Mouse (Mus musculus) E14TG2a.4 (cell line): ENCODE measurements around the gene Epb41.

Experiments
- H3K27me3 ChIP-seq: 2 replicates; pipeline ENCODE4 v1.6.1; 2014; ENCODE audit warnings: low read length, control low read depth; ENCODE audit not compliant: insufficient read depth
- H3K36me3 ChIP-seq: 2 replicates; pipeline ENCODE4 v1.6.1; 2014; ENCODE audit warnings: low read length, control low read depth; ENCODE audit not compliant: insufficient read depth
- H3K4me1 ChIP-seq: replicated peaks from 2 replicates; pipeline ENCODE4 v1.6.1; 2014; ENCODE audit warnings: low read depth, low read length, control low read depth
- H3K4me3 ChIP-seq: replicated peaks from 2 replicates; pipeline ENCODE4 v1.5.1; 2014; ENCODE audit warnings: mild to moderate bottlenecking, low read length
- H3K9me3 ChIP-seq: 2 replicates; pipeline ENCODE4 v1.6.1; 2014; ENCODE audit warnings: low read length, control low read depth
- CTCF ChIP-seq: conservative IDR thresholded peaks from 2 replicates; pipeline ENCODE4 v1.5.1; 2014; ENCODE audit warnings: low read length
- NANOG ChIP-seq: IDR thresholded peaks from 2 replicates; pipeline ENCODE4 v1.6.1; 2014; ENCODE audit warnings: borderline replicate concordance, low read length, mixed read lengths
- POU5F1 ChIP-seq: IDR thresholded peaks from 2 replicates; pipeline ENCODE4 v1.6.1; 2014; ENCODE audit warnings: low read length, borderline replicate concordance

Epb41 gene

GRCm38 (mm10) chr4:131914046-131914643, 161.0 kb downstream of the Epb41 start:
- TF ChIP-seq POU5F1 (no peak), NANOG (no peak), CTCF (no peak)
- no peaks in the 10 kb centered on the region for H3K9me3 ChIP-seq
- H3K4me1 ChIP-seq, result peaks cover 68% of the 10 kb centered on the region
- H3K27me3 ChIP-seq, result peaks cover 61% of the 10 kb centered on the region
- no peak overlapping the region for H3K4me3 ChIP-seq
- H3K36me3 ChIP-seq, result no peaks in the 10 kb centered on the region

GRCm38 (mm10) chr4:131913526-131913925, 161.6 kb downstream of the Epb41 start:
- H3K27me3 ChIP-seq, result peaks cover 56% of the 10 kb centered on the region
- H3K4me3 ChIP-seq, result no peak overlapping the region
- peaks cover 1% of the 10 kb centered on the region; the same call in 1 of the 2 replicates for H3K9me3 ChIP-seq
- no peak for TF ChIP-seq NANOG
- TF ChIP-seq CTCF, result no peak
- TF ChIP-seq POU5F1, result no peak
- H3K36me3 ChIP-seq, result no peaks in the 10 kb centered on the region
- peaks cover 62% of the 10 kb centered on the region for H3K4me1 ChIP-seq

GRCm38 (mm10) chr4:131911521-131911920, 163.6 kb downstream of the Epb41 start:
- Histone ChIP-seq H3K9me3 (peaks cover 6% of the 10 kb centered on the region; the same call in 1 of the 2 replicates), H3K4me1 (peaks cover 44% of the 10 kb centered on the region)
- TF ChIP-seq NANOG (no peak), CTCF (no peak), POU5F1 (no peak)

GRCm38 (mm10) chr4:131910237-131910994, 164.7 kb downstream of the Epb41 start:
- Histone ChIP-seq H3K4me1 (peaks cover 36% of the 10 kb centered on the region), H3K4me3 (peak overlapping the region; percentile 17; the same call in 1 of the 2 replicates), H3K9me3 (peaks cover 6% of the 10 kb centered on the region; the same call in 1 of the 2 replicates), H3K27me3 (peaks cover 28% of the 10 kb centered on the region), H3K36me3 (peaks cover 2% of the 10 kb centered on the region; the same call in 1 of the 2 replicates)
- no peak for TF ChIP-seq CTCF

More at GRCm38 (mm10) chr4:131911521-131911920, 163.6 kb downstream of the Epb41 start:
- H3K27me3 ChIP-seq, result peaks cover 38% of the 10 kb centered on the region
- no peaks in the 10 kb centered on the region for H3K36me3 ChIP-seq
- no peak overlapping the region for H3K4me3 ChIP-seq

GRCm38 (mm10) chr4:131907912-131908311, 167.2 kb downstream of the Epb41 start:
- TF ChIP-seq POU5F1 (no peak), CTCF (peak; percentile 76), NANOG (no peak)
- H3K36me3 ChIP-seq, result peaks cover 18% of the 10 kb centered on the region
- no peak overlapping the region for H3K4me3 ChIP-seq
- peaks cover 30% of the 10 kb centered on the region for H3K4me1 ChIP-seq
- H3K27me3 ChIP-seq, result peaks cover 5% of the 10 kb centered on the region
- H3K9me3 ChIP-seq, result peaks cover 6% of the 10 kb centered on the region; the same call in 1 of the 2 replicates

- peaks cover 32% of the 10 kb centered on the region for H3K36me3 ChIP-seq
- H3K4me1 ChIP-seq, result peaks cover 28% of the 10 kb centered on the region
- no peak for TF ChIP-seq CTCF
- no peak for TF ChIP-seq NANOG
- no peak for TF ChIP-seq POU5F1
- no peak overlapping the region for H3K4me3 ChIP-seq
- H3K9me3 ChIP-seq, result peaks cover 6% of the 10 kb centered on the region; the same call in 1 of the 2 replicates
- H3K27me3 ChIP-seq, result no peaks in the 10 kb centered on the region
These were observed 168.7 kb downstream of the Epb41 start for GRCm38 (mm10) chr4:131906423-131906822.

- no peak for TF ChIP-seq NANOG
- peak; percentile 23; the same call in 1 of the 2 replicates for TF ChIP-seq CTCF
- no peak for TF ChIP-seq POU5F1
These were observed 170.6 kb downstream of the Epb41 start for GRCm38 (mm10) chr4:131904478-131904877.

GRCm38 (mm10) chr4:131901090-131901489, 174.0 kb downstream of the Epb41 start:
- Histone ChIP-seq H3K27me3 (no peaks in the 10 kb centered on the region), H3K4me1 (peaks cover 43% of the 10 kb centered on the region), H3K4me3 (peak overlapping the region; percentile 71), H3K36me3 (peaks cover 77% of the 10 kb centered on the region), H3K9me3 (no peaks in the 10 kb centered on the region)
- no peak for TF ChIP-seq POU5F1
- TF ChIP-seq CTCF, result no peak
- no peak for TF ChIP-seq NANOG

More at GRCm38 (mm10) chr4:131904478-131904877, 170.6 kb downstream of the Epb41 start:
- Histone ChIP-seq H3K36me3 (peaks cover 51% of the 10 kb centered on the region), H3K27me3 (no peaks in the 10 kb centered on the region), H3K4me3 (no peak overlapping the region), H3K9me3 (peaks cover 6% of the 10 kb centered on the region; the same call in 1 of the 2 replicates), H3K4me1 (peaks cover 32% of the 10 kb centered on the region)
